28 mouse cellular contexts compared by ENCODE assay signal in genomic region chr2:178420576-178420975, GRCm38 (mm10). TPM values are rescaled to one million over a fixed set of nuclear protein-coding genes. Genes with fewer than 3 reads are reported as not detected.
DNase-seq lines count a peak whose midpoint lies in the region; ATAC-seq and TF ChIP-seq lines count a peak whose summit lies in the region.
"Had no signal": no experiment of that assay in that cellular context is flagged by ENCODE, and none has a peak within 500 bp of the region (broad histone marks: within the 10 kb centered on the region; RNA-seq: fewer than 3 reads in every experiment).

No protein-coding gene starts in this region.

- H3K4me2 ChIP-seq in heart, embryonic 13.5 days: no peak overlapping the region
- H3K4me2 ChIP-seq: embryonic facial prominence, embryonic 12.5 days; forebrain, embryonic 12.5 days; intestine, embryonic 15.5 days had no signal

- H3K9me3 ChIP-seq in heart, embryonic 13.5 days: peaks cover 7% of the 10 kb centered on the region
- no peaks in the 10 kb centered on the region for H3K9me3 ChIP-seq in embryonic facial prominence, embryonic 10.5 days
- H3K9me3 ChIP-seq in limb, embryonic 10.5 days (replicated peaks): no peaks in the 10 kb centered on the region
- H3K9me3 ChIP-seq: embryonic facial prominence, embryonic 12.5 days; forebrain, embryonic 12.5 days; hindbrain, embryonic 10.5 days; intestine, embryonic 15.5 days; midbrain, embryonic 10.5 days had no signal

- H3K36me3 ChIP-seq in heart, embryonic 13.5 days: peaks cover 40% of the 10 kb centered on the region
- H3K36me3 ChIP-seq in heart, adult 2 months (ENCODE audit: control insufficient read depth, insufficient read depth, low read length): peaks cover 5% of the 10 kb centered on the region; the same call in 1 of the 2 replicates
- H3K36me3 ChIP-seq in embryonic facial prominence, embryonic 10.5 days (replicated peaks): peaks cover 11% of the 10 kb centered on the region
- H3K36me3 ChIP-seq in limb, embryonic 10.5 days: peaks cover 20% of the 10 kb centered on the region
- H3K36me3 ChIP-seq: embryonic facial prominence, embryonic 12.5 days; forebrain, embryonic 12.5 days; hindbrain, embryonic 10.5 days; midbrain, embryonic 10.5 days had no signal

- no peaks in the 10 kb centered on the region for H3K79me2 ChIP-seq in heart, adult 2 months (replicated peaks; ENCODE audit: control insufficient read depth, insufficient read depth, low read length)

- peak overlapping the region; percentile 87; the same call in 1 of the 2 replicates for H3K27ac ChIP-seq in heart, embryonic 13.5 days (replicated peaks)
- no peak overlapping the region for H3K27ac ChIP-seq in heart, adult 2 months
- H3K27ac ChIP-seq in embryonic facial prominence, embryonic 10.5 days (replicated peaks): peak overlapping the region; percentile 79
- H3K27ac ChIP-seq in limb, embryonic 10.5 days: peak overlapping the region; percentile 91
- H3K27ac ChIP-seq: forebrain, embryonic 12.5 days; gastrocnemius, adult 2 months; hindbrain, embryonic 10.5 days; intestine, embryonic 15.5 days; midbrain, embryonic 10.5 days had no signal

- no peak for TF ChIP-seq POLR2A in heart, adult 2 months (IDR thresholded peaks at IDR 0.05; ENCODE audit: insufficient read depth, low read depth, low read length)

- WGBS in heart, embryonic 13.5 days: 51% methylated on average over 9 of the region's 9 CpGs
- 78% methylated on average over 9 of the region's 9 CpGs for WGBS in heart, adult 2 months
- WGBS in embryonic facial prominence, embryonic 10.5 days: 76% methylated on average over 9 of the region's 9 CpGs
- 81% methylated on average over 9 of the region's 9 CpGs for WGBS in limb, embryonic 10.5 days

- DNase-seq in heart, adult 2 months: no peak
- DNase-seq in right cerebral cortex, adult 18-20 months: peak; percentile 0
- no peak for DNase-seq in right cerebral cortex, postnatal 25 days
- no peak for DNase-seq in embryonic facial prominence, embryonic 10.5 days (ENCODE audit: low spot score)
- no peak for DNase-seq in limb, embryonic 10.5 days (ENCODE audit: low spot score)
- no peak for DNase-seq in ovary, postnatal 10 days (ENCODE audit: low spot score)
- DNase-seq: adrenal gland, adult 2 months; cerebellum, adult 11-12 months; cerebellum, postnatal 14 days; gastrocnemius, adult 2 months; kidney, adult 8-10 months; kidney, postnatal 25 days; lung, adult 18-20 months; lung, postnatal 10 days; thymus, postnatal 25 days had no signal

- H3K4me1 ChIP-seq in heart, embryonic 13.5 days: peaks cover 55% of the 10 kb centered on the region
- H3K4me1 ChIP-seq in heart, adult 2 months (ENCODE audit: control insufficient read depth, insufficient read depth, low read length): no peaks in the 10 kb centered on the region; the same call in 1 of the 2 replicates
- peaks cover 39% of the 10 kb centered on the region for H3K4me1 ChIP-seq in embryonic facial prominence, embryonic 10.5 days
- H3K4me1 ChIP-seq in limb, embryonic 10.5 days: peaks cover 36% of the 10 kb centered on the region
- H3K4me1 ChIP-seq: forebrain, embryonic 12.5 days had no signal

- no peak for ATAC-seq in heart, embryonic 13.5 days (ENCODE audit: extremely low read depth, insufficient number of reproducible peaks, low FRiP score, low TSS enrichment)
- ATAC-seq: hindbrain, embryonic 16.5 days; intestine, embryonic 15.5 days; midbrain, embryonic 16.5 days had no signal

- no peak for TF ChIP-seq CTCF in heart, adult 2 months (IDR thresholded peaks at IDR 0.05)

- H3K9ac ChIP-seq in heart, embryonic 13.5 days: no peak overlapping the region
- H3K9ac ChIP-seq in heart, adult 2 months (ENCODE audit: low read depth, low read length): no peak overlapping the region
- H3K9ac ChIP-seq: embryonic facial prominence, embryonic 12.5 days; forebrain, embryonic 12.5 days; intestine, embryonic 15.5 days had no signal

- no peak for TF ChIP-seq EP300 in heart, adult 2 months (IDR thresholded peaks at IDR 0.05; ENCODE audit: insufficient read depth, low read depth, low read length)

- no peaks in the 10 kb centered on the region for H3K27me3 ChIP-seq in heart, embryonic 13.5 days (replicated peaks)
- no peaks in the 10 kb centered on the region for H3K27me3 ChIP-seq in heart, adult 2 months (ENCODE audit: control insufficient read depth, insufficient read depth, low read length)
- H3K27me3 ChIP-seq in embryonic facial prominence, embryonic 10.5 days (replicated peaks; ENCODE audit: low read depth, poor library complexity, severe bottlenecking): peaks cover 14% of the 10 kb centered on the region
- H3K27me3 ChIP-seq in limb, embryonic 10.5 days (ENCODE audit: low read depth, poor library complexity, severe bottlenecking): no peaks in the 10 kb centered on the region
- H3K27me3 ChIP-seq: embryonic facial prominence, embryonic 12.5 days; forebrain, embryonic 12.5 days; intestine, embryonic 15.5 days had no signal

- intact Hi-C loops in heart, adult 2 months (cut with DNase I): no loop called here

- no peak overlapping the region for H3K4me3 ChIP-seq in heart, embryonic 13.5 days
- H3K4me3 ChIP-seq in heart, adult 2 months: no peak overlapping the region
- H3K4me3 ChIP-seq in embryonic facial prominence, embryonic 10.5 days: no peak overlapping the region
- no peak overlapping the region for H3K4me3 ChIP-seq in limb, embryonic 10.5 days
- H3K4me3 ChIP-seq: embryonic facial prominence, embryonic 12.5 days; forebrain, embryonic 12.5 days; gastrocnemius, adult 2 months; hindbrain, embryonic 10.5 days; intestine, embryonic 15.5 days; midbrain, embryonic 10.5 days; myocyte had no signal

RNA-seq across cellular contexts. Expression of gene Fam217b, which starts 6.3 kb away (rescaled TPM):
- 5.5 and 7.6 TPM in 2 replicates for polyA plus RNA-seq in heart, embryonic 13.5 days (2015; fragmentation: Nextera tagmentation; extraction: Ambion mirVana)
- total RNA-seq in heart, adult 2 months (2021): 10 to 100 TPM in 1 of 2 experiments, 1 to 10 TPM in 1; 9.1 to 10.6 TPM
- 5.5 and 9.5 TPM in 2 replicates for polyA plus RNA-seq in heart, adult 2 months (2012; rRNA removed)
- polyA plus RNA-seq in embryonic facial prominence, embryonic 10.5 days (2016; fragmentation: Nextera tagmentation; extraction: Ambion mirVana): 3.4 and 4.7 TPM in 2 replicates
- polyA plus RNA-seq in limb, embryonic 10.5 days (2016; fragmentation: Nextera tagmentation; extraction: Ambion mirVana): 3.9 and 5.4 TPM in 2 replicates
- total RNA-seq: MEL had no signal
- polyA plus RNA-seq: C2C12 had no signal

RNA-seq across cellular contexts. Expression of gene Ppp1r3d, which starts 6.3 kb away (rescaled TPM):
- 16.0 and 16.2 TPM in 2 replicates for polyA plus RNA-seq in heart, embryonic 13.5 days (2015; fragmentation: Nextera tagmentation; extraction: Ambion mirVana)
- total RNA-seq in heart, adult 2 months (2021): 10 to 100 TPM; 12.6 to 13.7 TPM
- 10.0 and 16.4 TPM in 2 replicates for polyA plus RNA-seq in heart, adult 2 months (2012; rRNA removed)
- 1.8 and 1.9 TPM in 2 replicates for polyA plus RNA-seq in embryonic facial prominence, embryonic 10.5 days (2016; fragmentation: Nextera tagmentation; extraction: Ambion mirVana)
- 1.6 and 2.3 TPM in 2 replicates for polyA plus RNA-seq in limb, embryonic 10.5 days (2016; fragmentation: Nextera tagmentation; extraction: Ambion mirVana)
- total RNA-seq: MEL had no signal
- polyA plus RNA-seq: C2C12, myocyte had no signal

RNA-seq across cellular contexts. Expression of gene Cdh26, which starts 9.8 kb away (rescaled TPM):
- 0.07 TPM in 1 of 2 replicates, not detected in the other for polyA plus RNA-seq in heart, embryonic 13.5 days (2015; fragmentation: Nextera tagmentation; extraction: Ambion mirVana)
- not detected for total RNA-seq in heart, adult 2 months (2021)
- 0.12 and 0.76 TPM in 2 replicates for polyA plus RNA-seq in heart, adult 2 months (2012; rRNA removed)
- 0.19 TPM in 1 of 2 replicates, not detected in the other for polyA plus RNA-seq in embryonic facial prominence, embryonic 10.5 days (2016; fragmentation: Nextera tagmentation; extraction: Ambion mirVana)
- 0.50 and 0.69 TPM in 2 replicates for polyA plus RNA-seq in limb, embryonic 10.5 days (2016; fragmentation: Nextera tagmentation; extraction: Ambion mirVana)
- total RNA-seq: adrenal gland, adult 2 months; gastrocnemius, adult 2 months; gastrocnemius, postnatal 4 days; liver, adult 2 months; MEL had no signal
- polyA plus RNA-seq: adrenal gland, adult 2 months; C2C12; liver, adult 2 months; myocyte had no signal

RNA-seq across cellular contexts. Expression of gene Sycp2, which starts 13.1 kb away (rescaled TPM):
- polyA plus RNA-seq in heart, embryonic 13.5 days (2015; fragmentation: Nextera tagmentation; extraction: Ambion mirVana): 0.05 and 0.08 TPM in 2 replicates
- total RNA-seq in heart, adult 2 months (2021): under 1 TPM; 0.84 to 0.89 TPM
- polyA plus RNA-seq in heart, adult 2 months (2012; rRNA removed): 0.04 and 0.09 TPM in 2 replicates
- 0.05 TPM in 1 of 2 replicates, not detected in the other for polyA plus RNA-seq in embryonic facial prominence, embryonic 10.5 days (2016; fragmentation: Nextera tagmentation; extraction: Ambion mirVana)
- 0.04 and 0.09 TPM in 2 replicates for polyA plus RNA-seq in limb, embryonic 10.5 days (2016; fragmentation: Nextera tagmentation; extraction: Ambion mirVana)
- total RNA-seq: liver, adult 2 months; MEL had no signal
- polyA plus RNA-seq: adrenal gland, adult 2 months; C2C12; liver, adult 2 months; myocyte had no signal
